Mouse (Mus musculus) ZHBTc4 (cell line): ENCODE data around the gene Nebl.

Experiments
- DNase-seq: peaks from one replicate; pipeline ENCODE4 v3.0.0-alpha.2; 2011; ENCODE audit warnings: low read depth, low spot score

Gene Nebl

GRCm38 (mm10) chr2:17640861-17641260 is 90.4 kb downstream of the Nebl start:
- no peak for DNase-seq

GRCm38 (mm10) chr2:17638631-17639030 is 92.6 kb downstream of the Nebl start:
- no peak for DNase-seq

- no peak for DNase-seq
Measured at GRCm38 (mm10) chr2:17623931-17624330, 107.3 kb downstream of the Nebl start.

GRCm38 (mm10) chr2:17610259-17610658 is 121.0 kb downstream of the Nebl start:
- DNase-seq = no peak

- DNase-seq = peak; percentile 73
Measured at GRCm38 (mm10) chr2:17603573-17603972, 127.7 kb downstream of the Nebl start.

- no peak for DNase-seq
Measured at GRCm38 (mm10) chr2:17600652-17601051, 130.6 kb downstream of the Nebl start.

- no peak for DNase-seq
Measured at GRCm38 (mm10) chr2:17599860-17600259, 131.4 kb downstream of the Nebl start.

GRCm38 (mm10) chr2:17597932-17598331 is 133.3 kb downstream of the Nebl start:
- no peak for DNase-seq

- no peak for DNase-seq
Measured at GRCm38 (mm10) chr2:17589669-17590068, 141.6 kb downstream of the Nebl start.

GRCm38 (mm10) chr2:17585329-17585992 is 145.8 kb downstream of the Nebl start:
- DNase-seq = no peak

GRCm38 (mm10) chr2:17575648-17576047 is 155.6 kb downstream of the Nebl start:
- DNase-seq = no peak

GRCm38 (mm10) chr2:17571716-17572115 is 159.5 kb downstream of the Nebl start:
- DNase-seq = no peak

GRCm38 (mm10) chr2:17558889-17559742 is 172.1 kb downstream of the Nebl start:
- no peak for DNase-seq

GRCm38 (mm10) chr2:17549895-17550558 is 181.2 kb downstream of the Nebl start:
- DNase-seq = no peak

GRCm38 (mm10) chr2:17546354-17546948 is 184.8 kb downstream of the Nebl start:
- DNase-seq = no peak

GRCm38 (mm10) chr2:17539737-17540136 is 191.5 kb downstream of the Nebl start:
- DNase-seq = no peak

GRCm38 (mm10) chr2:17538493-17538892 is 192.8 kb downstream of the Nebl start:
- DNase-seq = no peak

GRCm38 (mm10) chr2:17531355-17532105 is 199.7 kb downstream of the Nebl start:
- DNase-seq = no peak

- no peak for DNase-seq
Measured at GRCm38 (mm10) chr2:17525739-17526526, 205.3 kb downstream of the Nebl start.

- no peak for DNase-seq
Measured at GRCm38 (mm10) chr2:17525211-17525610, 206.1 kb downstream of the Nebl start.
